Mouse (Mus musculus) forebrain, postnatal 0 days (tissue): ENCODE results near the gene Nupr1l. TPM values are rescaled to one million over a fixed set of nuclear protein-coding genes. Genes with fewer than 3 reads are reported as not detected.
A peak's percentile ranks its signal among the peaks of the same experiment; 100 is the strongest.
"Not testable (repeated sequence)": the region's sequence is repeated elsewhere in the genome, so short reads cannot be mapped to it uniquely, and the experiment has no call there.

Experiments
- ATAC-seq: fragments of 200-750 bp; cut with Nextera tagmentation; 2 replicates; pipeline ENCODE4 v1.8.0; 2017; ENCODE audit warnings: mild to moderate bottlenecking, moderate library complexity
- DNase-seq: peaks from one replicate; pipeline ENCODE4 v3.0.0-alpha.2; 2015
- H3K27ac ChIP-seq: fragments of 300-500 bp; sonication (generic); 2 replicates; pipeline ENCODE4 v1.5.1; 2014; ENCODE audit warnings: low read depth, mild to moderate bottlenecking, antibody characterized with exemption, low read length, moderate library complexity, mixed read lengths
- H3K27me3 ChIP-seq: fragments of 300-500 bp; sonication (generic); 2 replicates; pipeline ENCODE4 v1.6.1; 2014; ENCODE audit warnings: mild to moderate bottlenecking, low read length, mixed read lengths; ENCODE audit not compliant: insufficient read depth
- H3K36me3 ChIP-seq: fragments of 300-500 bp; sonication (generic); 2 replicates; pipeline ENCODE4 v1.6.1; 2014; ENCODE audit warnings: mild to moderate bottlenecking, moderate library complexity; ENCODE audit not compliant: insufficient read depth
- H3K4me1 ChIP-seq: fragments of 300-500 bp; sonication (generic); 2 replicates; pipeline ENCODE4 v1.6.1; 2014; ENCODE audit warnings: antibody characterized with exemption; ENCODE audit not compliant: insufficient read depth
- H3K4me2 ChIP-seq: fragments of 300-500 bp; sonication (generic); 2 replicates; pipeline ENCODE4 v1.6.1; 2014; ENCODE audit warnings: low read depth, mild to moderate bottlenecking, moderate library complexity
- H3K4me3 ChIP-seq: fragments of 300-500 bp; sonication (generic); 2 replicates; pipeline ENCODE4 v1.5.1; 2014; ENCODE audit warnings: low read depth, low read length, mixed read lengths
- H3K9ac ChIP-seq: fragments of 300-500 bp; sonication (generic); 2 replicates; pipeline ENCODE4 v1.6.1; 2014; ENCODE audit warnings: mild to moderate bottlenecking
- H3K9me3 ChIP-seq: fragments of 300-500 bp; sonication (generic); 2 replicates; pipeline ENCODE4 v1.6.1; 2016; ENCODE audit warnings: low read length
- CTCF ChIP-seq: sonication (generic); IDR thresholded peaks from 2 replicates; pipeline ENCODE4 v1.5.1; 2016; ENCODE audit warnings: antibody characterized with exemption, control low read depth, low read depth
- WGBS: fragments of 180-500 bp; shearing (Covaris S2); extraction: QIAGEN DNeasy Blood & Tissue Kit; methylation state at CpG from one replicate; pipeline ENCODE4 v1.1.7; 2014; 5-methylcytosine and 5-hydroxymethylcytosine counted together
- polyA plus RNA-seq: library from polyadenylated mRNA; unstranded; fragments of >200 nt; fragmentation: Nextera tagmentation; extraction: Ambion mirVana; gene quantifications from 2 replicates; pipeline ENCODE4 v1.2.1, GENCODE M21; 2015
- total RNA-seq: library from RNA; depleted of rRNA; stranded (reverse); fragments of >200 nt; gene quantifications from 2 replicates; pipeline ENCODE4 v1.2.3, GENCODE M21; 2014

Gene Nupr1l
- total and polyA plus RNA-seq, 2 experiments from 2014 or later = 1.4 to 5.6 TPM

GRCm38 (mm10) chr5:129895198-129896088, 12.9 kb upstream of the Nupr1l start, which contains the start of gene Zbed5:
Zbed5 (plus strand) TSS chr5:129895723.
- DNase-seq = peak; percentile 96
- 0 out of 2 replicates have a peak within 1 kb of the TSS, but pooled peaks have one; percentile 62 for H3K27ac ChIP-seq

GRCm38 (mm10) chr5:129898449-129898848, 9.9 kb upstream of the Nupr1l start, which contains the start of gene Phkg1:
Phkg1 (minus strand) TSS chr5:129898549.
- peaks cover 5% of the 10 kb centered on the region; the same call in 1 of the 2 replicates for H3K4me1 ChIP-seq
- ATAC-seq (no peak), DNase-seq (no peak)
- peaks cover 18% of the 10 kb centered on the region for H3K36me3 ChIP-seq
- no peak for TF ChIP-seq CTCF
- WGBS = 93% methylated on average over 1 of the region's 1 CpGs
- no peaks in the 10 kb centered on the region for H3K9me3 ChIP-seq
- no peak within 1 kb of the TSS for H3K9ac ChIP-seq
- no peak within 1 kb of the TSS for H3K4me3 ChIP-seq
- no peaks in the 10 kb centered on the region for H3K27me3 ChIP-seq
- H3K27ac ChIP-seq = no peak within 1 kb of the TSS
- H3K4me2 ChIP-seq = no peak within 1 kb of the TSS

More at GRCm38 (mm10) chr5:129895198-129896088, 12.9 kb upstream of the Nupr1l start, which contains the start of gene Zbed5:
- ATAC-seq = peak; percentile 100
- WGBS = 3% methylated on average over 44 of the region's 44 CpGs
- no peaks in the 10 kb centered on the region for H3K9me3 ChIP-seq
- H3K4me3 ChIP-seq = peak within 1 kb of the TSS; percentile 80
- no peaks in the 10 kb centered on the region for H3K36me3 ChIP-seq
- TF ChIP-seq CTCF = no peak; the same call in 1 of the 2 replicates
- H3K27me3 ChIP-seq = no peaks in the 10 kb centered on the region
- H3K9ac ChIP-seq = peak within 1 kb of the TSS; percentile 63
- peaks cover 5% of the 10 kb centered on the region; the same call in 1 of the 2 replicates for H3K4me1 ChIP-seq
- peak within 1 kb of the TSS; percentile 81 for H3K4me2 ChIP-seq

GRCm38 (mm10) chr5:129907775-129908174, 565 bp upstream of the Nupr1l start:
- Histone ChIP-seq H3K9me3 (no peaks in the 10 kb centered on the region), H3K27me3 (no peaks in the 10 kb centered on the region), H3K36me3 (peaks cover 6% of the 10 kb centered on the region; the same call in 1 of the 2 replicates), H3K27ac (peak overlapping the region; percentile 85), H3K4me3 (peak overlapping the region; percentile 69), H3K4me2 (peak overlapping the region; percentile 95), H3K4me1 (no peaks in the 10 kb centered on the region), H3K9ac (peak overlapping the region; percentile 93)
- TF ChIP-seq CTCF = no peak
- 22% methylated on average over 4 of the region's 4 CpGs for whole genome bisulfite sequencing
- ATAC-seq = no peak
- DNase-seq = peak; percentile 31

GRCm38 (mm10) chr5:129909147-129909546, 807 bp downstream of the Nupr1l start:
- TF ChIP-seq CTCF = no peak
- DNase-seq = no peak
- Histone ChIP-seq H3K27me3 (no peaks in the 10 kb centered on the region), H3K36me3 (no peaks in the 10 kb centered on the region), H3K4me1 (no peaks in the 10 kb centered on the region), H3K9me3 (no peaks in the 10 kb centered on the region), H3K27ac (peak overlapping the region; percentile 85; the same call in 1 of the 2 replicates), H3K9ac (peak overlapping the region; percentile 93), H3K4me3 (peak overlapping the region; percentile 69), H3K4me2 (peak overlapping the region; percentile 95)
- no peak for ATAC-seq
- WGBS = 67% methylated on average over 9 of the region's 9 CpGs

- no peak overlapping the region for H3K9ac ChIP-seq
- ATAC-seq = no peak
Measured at GRCm38 (mm10) chr5:129909591-129909990, 1.3 kb downstream of the Nupr1l start.

GRCm38 (mm10) chr5:129914024-129914423, 5.7 kb downstream of the Nupr1l start:
- DNase-seq (no peak), ATAC-seq (no peak)
- Histone ChIP-seq H3K9ac (no peak overlapping the region), H3K27me3 (no peaks in the 10 kb centered on the region), H3K4me1 (no peaks in the 10 kb centered on the region), H3K4me3 (no peak overlapping the region), H3K9me3 (no peaks in the 10 kb centered on the region), H3K4me2 (no peak overlapping the region), H3K27ac (no peak overlapping the region), H3K36me3 (no peaks in the 10 kb centered on the region)
- 29% methylated on average over 2 of the region's 2 CpGs for WGBS
- peak; percentile 49 for TF ChIP-seq CTCF

More at GRCm38 (mm10) chr5:129909591-129909990, 1.3 kb downstream of the Nupr1l start:
- Histone ChIP-seq H3K27me3 (no peaks in the 10 kb centered on the region), H3K4me1 (no peaks in the 10 kb centered on the region), H3K4me2 (no peak overlapping the region), H3K27ac (no peak overlapping the region), H3K36me3 (no peaks in the 10 kb centered on the region), H3K9me3 (no peaks in the 10 kb centered on the region), H3K4me3 (no peak overlapping the region)
- DNase-seq = no peak
- TF ChIP-seq CTCF = no peak
- WGBS = 82% methylated on average over 7 of the region's 7 CpGs

GRCm38 (mm10) chr5:129915491-129915890, 7.2 kb downstream of the Nupr1l start:
- not testable (repeated sequence) for H3K4me1 ChIP-seq, ATAC-seq, H3K4me3 ChIP-seq, H3K36me3 ChIP-seq, H3K9ac ChIP-seq, H3K27me3 ChIP-seq, H3K27ac ChIP-seq, DNase-seq, H3K4me2 ChIP-seq, H3K9me3 ChIP-seq
- WGBS = 90% methylated on average over 11 of the region's 11 CpGs
